Mouse (Mus musculus): Measurements from ENCODE around the gene Aplnr.

The Aplnr gene

GRCm38 (mm10) chr2:85187582-85188151 lies 51.6 kb downstream of the Aplnr start:
- DNase-seq (ENCODE audit: low spot score in 2 of 2), result no peak
